Mouse (Mus musculus): ENCODE results near the gene Rnf144b.

Rnf144b gene

DNA sequence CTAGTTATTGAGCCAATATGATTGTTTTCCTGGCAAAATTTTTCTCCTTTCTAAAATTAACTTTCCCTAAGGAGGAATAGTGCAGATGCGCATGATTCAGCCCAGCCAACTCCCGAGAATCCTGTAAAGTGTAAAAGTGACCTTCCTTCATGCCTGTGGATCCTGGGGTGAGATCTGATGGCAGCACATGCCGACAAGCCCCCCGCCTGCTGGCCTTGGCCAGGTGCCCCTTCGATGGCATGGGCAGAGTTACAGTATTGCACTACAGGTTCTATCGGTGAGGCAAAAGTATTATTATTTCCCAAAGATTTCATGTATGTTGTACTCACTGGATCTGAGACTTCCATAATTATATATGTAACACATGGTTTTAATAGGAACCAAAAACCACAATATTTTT, 2.5 kb downstream of the Rnf144b start:
- CTCF ChIA-PET, result no interaction called here

GRCm38 (mm10) chr13:47125595-47125994, 3.1 kb downstream of the Rnf144b start:
- CTCF ChIA-PET, result interaction anchor here (0.7 kb wide), 1 partner anchor 1679 kb away, joined by 5 read pairs; no protein-coding TSS in a partner anchor

- CTCF ChIA-PET, result no interaction called here
These were observed 6.6 kb downstream of the Rnf144b start for GRCm38 (mm10) chr13:47129090-47129489.

GRCm38 (mm10) chr13:47133058-47133457, 10.6 kb downstream of the Rnf144b start:
- CTCF ChIA-PET, result no interaction called here

- CTCF ChIA-PET, result no interaction called here
These were observed 12.4 kb downstream of the Rnf144b start for GRCm38 (mm10) chr13:47134836-47135235.

DNA sequence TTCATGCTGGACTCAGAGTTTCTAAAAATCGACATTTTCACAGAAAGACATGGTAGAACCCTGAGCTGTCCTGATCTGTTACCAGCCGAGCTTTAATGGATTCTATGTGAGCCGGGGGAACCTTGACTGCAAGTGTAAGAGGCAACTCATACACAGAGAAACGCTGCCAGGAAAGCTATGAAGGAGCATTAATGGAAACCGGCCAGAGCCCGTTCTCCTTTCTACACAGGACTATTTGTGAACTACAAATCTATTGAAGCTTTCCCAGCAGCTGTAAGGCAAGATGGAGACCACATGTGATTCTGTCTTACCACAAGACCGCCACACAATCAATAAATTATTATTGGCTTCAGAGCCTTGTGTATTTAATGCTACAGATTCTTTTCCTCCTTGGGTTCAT, 13.3 kb downstream of the Rnf144b start:
- CTCF ChIA-PET, result no interaction called here

DNA sequence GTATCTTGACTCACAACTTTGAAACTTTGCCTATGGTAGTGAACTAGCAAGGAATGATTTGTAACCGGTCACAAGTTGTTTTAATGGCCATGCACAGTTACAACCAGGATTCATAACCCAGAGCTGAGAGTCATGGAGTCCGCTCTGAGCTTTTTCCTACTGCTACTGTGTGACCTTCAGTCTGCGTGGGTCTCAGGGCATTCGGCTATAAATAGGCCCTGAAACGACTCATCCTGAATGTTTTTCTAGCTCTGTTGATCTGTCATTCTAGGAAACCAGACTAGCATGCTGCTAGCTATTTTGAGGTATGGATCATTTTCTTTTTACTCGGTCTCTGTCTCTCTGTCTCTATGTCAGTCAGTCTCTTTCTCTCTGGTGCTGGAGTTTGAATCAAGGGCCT, 20.3 kb downstream of the Rnf144b start:
- CTCF ChIA-PET, result no interaction called here

- CTCF ChIA-PET, result no interaction called here
These were observed 23.5 kb downstream of the Rnf144b start for GRCm38 (mm10) chr13:47145939-47146338.

DNA sequence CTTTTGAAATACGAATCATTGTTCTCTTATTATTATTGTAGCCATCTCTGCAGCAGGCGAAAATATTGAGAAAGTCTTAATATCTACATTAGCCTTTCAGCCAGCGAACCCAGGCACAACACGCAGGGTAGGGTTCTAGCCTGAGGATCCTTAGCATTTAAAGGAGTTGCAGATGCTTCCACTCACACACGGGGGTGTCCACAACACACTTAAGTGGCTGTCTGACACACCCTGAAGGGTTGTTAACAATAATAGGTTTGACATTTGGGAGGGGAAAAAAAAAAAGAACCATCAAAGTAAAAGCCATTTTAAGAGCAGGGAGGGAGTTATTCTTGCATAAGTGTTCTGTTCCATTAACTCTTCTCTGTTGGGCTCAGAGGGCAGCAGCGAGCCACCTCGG, 23.9 kb downstream of the Rnf144b start:
- CTCF ChIA-PET, result no interaction called here

GRCm38 (mm10) chr13:47148573-47148972, 26.1 kb downstream of the Rnf144b start:
- CTCF ChIA-PET, result no interaction called here

- CTCF ChIA-PET, result no interaction called here
These were observed 27.5 kb downstream of the Rnf144b start for GRCm38 (mm10) chr13:47149993-47150392.

- CTCF ChIA-PET, result no interaction called here
These were observed 28.6 kb downstream of the Rnf144b start for GRCm38 (mm10) chr13:47151060-47151459.

DNA sequence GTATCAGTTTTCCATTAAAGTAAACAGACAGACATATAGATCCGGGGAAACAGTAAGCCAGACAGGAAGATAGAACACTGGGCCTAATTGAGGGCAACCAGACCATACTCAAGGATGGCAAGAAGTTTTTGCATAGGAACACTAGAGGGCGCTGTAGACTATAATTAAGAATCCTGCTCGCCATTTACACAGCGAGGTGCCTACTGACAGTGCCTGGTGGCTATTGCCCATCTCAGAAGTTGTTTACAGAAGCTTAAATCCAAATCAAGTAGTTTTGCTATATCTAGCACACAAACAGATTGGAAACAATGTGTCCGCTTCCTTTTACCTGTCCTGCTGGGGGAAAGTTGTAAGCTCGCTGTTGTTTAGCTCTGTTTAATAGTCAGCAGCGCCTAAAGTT, 29.9 kb downstream of the Rnf144b start:
- CTCF ChIA-PET, result no interaction called here

- CTCF ChIA-PET, result no interaction called here
These were observed 30.8 kb downstream of the Rnf144b start for GRCm38 (mm10) chr13:47153206-47153605.

GRCm38 (mm10) chr13:47154866-47155265, 32.4 kb downstream of the Rnf144b start:
- CTCF ChIA-PET, result no interaction called here

DNA sequence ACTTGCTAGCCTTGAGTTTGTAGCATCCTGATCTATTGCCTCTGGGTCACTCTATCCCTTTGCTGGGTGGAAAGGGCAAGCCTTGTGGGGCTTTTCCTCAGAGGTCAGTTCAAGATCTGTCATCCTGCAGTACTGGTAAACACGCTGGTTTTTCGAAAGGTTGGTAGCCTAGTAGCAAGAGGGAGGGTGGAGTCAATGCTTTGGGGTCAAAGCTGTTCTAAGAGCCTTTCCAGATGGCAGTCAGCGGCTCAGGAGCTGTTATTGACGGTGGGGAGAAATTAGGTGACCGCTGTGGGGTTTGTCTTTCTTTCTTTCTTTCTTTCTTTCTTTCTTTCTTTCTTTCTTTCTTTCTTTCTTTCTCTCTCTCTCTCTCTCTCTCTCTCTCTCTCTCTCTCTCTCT, 34.4 kb downstream of the Rnf144b start:
- CTCF ChIA-PET, result no interaction called here

DNA sequence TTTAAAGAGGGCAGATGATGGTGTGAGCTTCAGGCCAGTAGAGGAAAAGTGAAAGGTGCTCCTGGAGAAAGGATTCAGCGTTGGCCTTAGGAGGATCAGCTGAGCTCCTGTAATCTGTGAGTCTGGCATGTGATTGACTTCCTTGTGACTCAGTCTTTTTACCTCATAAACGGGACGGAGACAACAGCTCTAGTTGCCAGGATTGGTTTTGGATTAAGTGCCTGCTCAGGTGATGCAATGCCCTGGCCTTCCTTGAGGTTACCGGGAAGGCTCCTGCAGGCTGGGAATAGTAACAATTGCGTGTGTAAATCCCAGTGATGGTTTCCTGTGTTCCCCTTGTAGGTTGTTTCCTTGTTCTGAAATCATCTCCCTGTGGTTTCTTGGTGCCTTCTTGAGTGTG, 39.5 kb downstream of the Rnf144b start:
- CTCF ChIA-PET, result no interaction called here

- CTCF ChIA-PET, result no interaction called here
These were observed 42.3 kb downstream of the Rnf144b start for GRCm38 (mm10) chr13:47164732-47165131.

GRCm38 (mm10) chr13:47165261-47165660, 42.8 kb downstream of the Rnf144b start:
- CTCF ChIA-PET, result no interaction called here

DNA sequence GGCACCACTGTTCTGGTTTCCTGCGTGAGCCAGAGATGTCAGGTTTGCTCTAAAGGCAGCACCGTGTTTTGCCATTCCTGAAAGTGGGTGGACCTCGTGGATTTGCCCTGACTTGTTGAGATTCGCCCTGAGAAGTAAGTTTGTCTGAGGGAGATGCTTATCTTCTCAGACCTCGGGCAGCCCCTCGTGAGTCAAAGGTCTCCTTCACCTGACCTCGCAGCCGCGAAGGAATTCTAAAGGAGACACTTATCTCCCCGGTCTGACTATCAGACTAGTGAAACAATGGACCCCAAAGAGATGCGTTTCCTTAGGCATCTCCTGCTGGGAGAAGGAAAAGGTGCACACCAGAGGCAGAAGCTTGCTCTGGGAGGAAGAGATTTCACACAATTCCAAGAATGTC, 46.0 kb downstream of the Rnf144b start:
- CTCF ChIA-PET, result no interaction called here

GRCm38 (mm10) chr13:47170026-47170425, 47.6 kb downstream of the Rnf144b start:
- CTCF ChIA-PET, result no interaction called here

DNA sequence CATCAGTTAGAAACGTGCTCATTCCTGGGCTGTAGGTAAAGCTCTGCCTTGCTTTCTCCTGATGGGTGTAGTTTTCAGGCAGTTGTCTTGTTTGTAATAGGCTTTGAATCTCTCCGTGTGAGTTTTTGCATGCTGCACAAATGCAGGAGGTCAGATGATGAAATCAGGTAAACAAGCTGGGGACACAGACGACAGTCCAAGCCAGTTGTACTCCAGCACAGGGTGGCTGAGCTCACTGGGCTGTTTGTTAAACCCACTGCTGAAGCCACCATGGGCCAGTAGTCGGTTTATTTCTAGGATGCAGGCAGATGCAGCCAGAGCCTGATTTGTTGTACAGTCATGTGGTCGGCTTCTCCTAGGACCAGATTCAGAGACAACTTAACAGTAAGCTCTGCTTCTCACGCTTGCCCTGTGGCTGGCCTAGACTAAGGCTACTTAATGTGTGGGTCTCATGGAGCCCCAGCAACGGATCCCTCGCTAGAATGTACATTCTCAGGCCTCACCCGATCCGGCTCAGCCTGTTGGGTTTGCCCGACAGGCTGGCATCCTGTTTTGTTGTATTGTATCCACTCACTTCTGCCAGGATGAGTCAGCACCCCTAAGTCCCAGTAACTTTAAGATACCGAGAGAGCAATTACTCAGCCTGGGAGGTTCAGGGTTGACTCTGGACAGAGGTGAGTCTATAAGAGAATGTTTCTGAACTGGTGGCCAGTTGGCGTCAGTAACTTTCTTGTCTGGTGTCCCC, 48.5 kb downstream of the Rnf144b start:
- CTCF ChIA-PET, result no interaction called here

DNA sequence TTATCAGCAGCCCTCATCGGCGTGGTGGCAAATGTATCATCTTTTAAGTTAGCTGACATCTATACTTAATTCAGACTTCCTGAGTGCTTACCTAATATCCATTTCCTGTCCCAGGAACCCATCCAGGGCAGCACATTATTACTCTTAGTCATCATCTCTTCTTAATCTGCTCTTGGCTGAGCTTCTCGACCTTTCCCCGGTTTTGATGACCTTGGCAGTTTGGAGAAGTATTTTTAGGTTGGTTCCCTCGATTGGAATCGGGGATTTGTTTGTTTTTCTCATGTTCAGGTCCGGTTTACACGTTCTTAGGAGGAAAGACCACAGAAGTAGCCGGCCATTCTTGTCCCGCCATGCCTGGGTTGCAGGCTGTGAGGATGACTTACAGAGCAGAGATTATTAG, 50.4 kb downstream of the Rnf144b start:
- CTCF ChIA-PET, result no interaction called here

GRCm38 (mm10) chr13:47178182-47178581, 55.7 kb downstream of the Rnf144b start:
- CTCF ChIA-PET, result no interaction called here
